Mouse (Mus musculus): ENCODE data around the gene Atxn1. TPM values are rescaled to one million over a fixed set of nuclear protein-coding genes. Genes with fewer than 3 reads are reported as not detected.

Gene Atxn1
- total and polyA plus RNA-seq, 3 experiments = 7.5 to 30.1 (median 27.3) TPM

- DNase-seq = no peak
- Histone ChIP-seq H3K27ac (no peak overlapping the region), H3K79me2 (replicated peaks; ENCODE audit: control insufficient read depth, insufficient read depth, low read length) (peaks cover 4% of the 10 kb centered on the region), H3K36me3 (ENCODE audit: control insufficient read depth, insufficient read depth, low read length) (peaks cover 3% of the 10 kb centered on the region; the same call in 1 of the 2 replicates), H3K4me3 (no peak overlapping the region), H3K4me1 (ENCODE audit: control insufficient read depth, insufficient read depth, low read length) (peaks cover 5% of the 10 kb centered on the region), H3K9ac (ENCODE audit: low read depth, low read length) (no peak overlapping the region), H3K27me3 (ENCODE audit: control insufficient read depth, insufficient read depth, low read length) (no peaks in the 10 kb centered on the region)
- 72% methylated on average over 2 of the region's 2 CpGs for WGBS
- intact Hi-C loops (cut with DNase I) = no loop called here
- TF ChIP-seq CTCF (IDR thresholded peaks at IDR 0.05) (no peak), EP300 (IDR thresholded peaks at IDR 0.05; ENCODE audit: insufficient read depth, low read depth, low read length) (no peak)
These were observed 49.8 kb downstream of the Atxn1 start for GRCm38 (mm10) chr13:45915026-45915425.

- no peak for DNase-seq
- TF ChIP-seq CTCF (IDR thresholded peaks at IDR 0.05) = no peak
- no peak for TF ChIP-seq EP300 (IDR thresholded peaks at IDR 0.05; ENCODE audit: insufficient read depth, low read depth, low read length)
- no peak overlapping the region for H3K27ac ChIP-seq
- peaks cover 4% of the 10 kb centered on the region for H3K79me2 ChIP-seq (replicated peaks; ENCODE audit: control insufficient read depth, insufficient read depth, low read length)
- intact Hi-C loops (cut with DNase I) = no loop called here
- 71% methylated on average over 3 of the region's 3 CpGs for WGBS
- no peak overlapping the region for H3K4me3 ChIP-seq
- peaks cover 3% of the 10 kb centered on the region; the same call in 1 of the 2 replicates for H3K4me1 ChIP-seq (ENCODE audit: control insufficient read depth, insufficient read depth, low read length)
- peaks cover 3% of the 10 kb centered on the region; the same call in 1 of the 2 replicates for H3K36me3 ChIP-seq (ENCODE audit: control insufficient read depth, insufficient read depth, low read length)
- H3K27me3 ChIP-seq (ENCODE audit: control insufficient read depth, insufficient read depth, low read length) = no peaks in the 10 kb centered on the region
- no peak overlapping the region for H3K9ac ChIP-seq (ENCODE audit: low read depth, low read length)
These were observed 50.7 kb downstream of the Atxn1 start for GRCm38 (mm10) chr13:45914117-45914516.

DNA sequence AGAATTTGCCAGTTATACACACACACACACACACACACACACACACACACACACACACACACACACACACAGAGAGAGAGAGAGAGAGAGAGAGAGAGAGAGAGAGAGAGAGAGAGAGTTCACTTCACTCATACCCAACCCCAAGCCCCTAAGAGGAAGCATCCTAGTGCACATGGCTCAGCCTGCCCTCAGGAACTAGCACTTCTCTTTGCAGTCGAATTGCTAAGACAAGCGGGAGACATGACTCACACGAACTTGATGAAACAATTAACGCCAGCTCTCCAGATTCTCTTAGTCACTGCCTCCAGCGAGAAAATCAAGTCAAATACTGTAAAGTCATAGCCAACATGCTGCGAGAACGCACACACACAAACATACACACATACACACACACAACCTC lies 53.0 kb downstream of the Atxn1 start:
- Histone ChIP-seq H3K9ac (ENCODE audit: low read depth, low read length) (no peak overlapping the region), H3K27ac (no peak overlapping the region), H3K4me3 (no peak overlapping the region), H3K36me3 (ENCODE audit: control insufficient read depth, insufficient read depth, low read length) (peaks cover 2% of the 10 kb centered on the region; the same call in 1 of the 2 replicates), H3K4me1 (ENCODE audit: control insufficient read depth, insufficient read depth, low read length) (peaks cover 10% of the 10 kb centered on the region), H3K79me2 (replicated peaks; ENCODE audit: control insufficient read depth, insufficient read depth, low read length) (peaks cover 4% of the 10 kb centered on the region), H3K27me3 (ENCODE audit: control insufficient read depth, insufficient read depth, low read length) (no peaks in the 10 kb centered on the region)
- no peak for DNase-seq
- intact Hi-C loops (cut with DNase I) = no loop called here
- WGBS = 72% methylated on average over 7 of the region's 7 CpGs
- no peak for TF ChIP-seq CTCF (IDR thresholded peaks at IDR 0.05)

- peaks cover 2% of the 10 kb centered on the region; the same call in 1 of the 2 replicates for H3K36me3 ChIP-seq (ENCODE audit: control insufficient read depth, insufficient read depth, low read length)
- H3K27ac ChIP-seq = no peak overlapping the region
- peaks cover 2% of the 10 kb centered on the region; the same call in 1 of the 2 replicates for H3K79me2 ChIP-seq (replicated peaks; ENCODE audit: control insufficient read depth, insufficient read depth, low read length)
- H3K4me3 ChIP-seq = no peak overlapping the region
- intact Hi-C loops (cut with DNase I) = no loop called here
- no peaks in the 10 kb centered on the region for H3K27me3 ChIP-seq (ENCODE audit: control insufficient read depth, insufficient read depth, low read length)
- DNase-seq = no peak
- H3K9ac ChIP-seq (ENCODE audit: low read depth, low read length) = no peak overlapping the region
- H3K4me1 ChIP-seq (ENCODE audit: control insufficient read depth, insufficient read depth, low read length) = peaks cover 11% of the 10 kb centered on the region
- no peak for TF ChIP-seq CTCF (IDR thresholded peaks at IDR 0.05)
- TF ChIP-seq EP300 (IDR thresholded peaks at IDR 0.05; ENCODE audit: insufficient read depth, low read depth, low read length) = no peak
- no peak for TF ChIP-seq POLR2A (IDR thresholded peaks at IDR 0.05; ENCODE audit: insufficient read depth, low read depth, low read length)
- WGBS = 71% methylated on average over 5 of the region's 5 CpGs
These were observed 53.7 kb downstream of the Atxn1 start for GRCm38 (mm10) chr13:45911069-45911468.

GRCm38 (mm10) chr13:45910348-45910747 lies 54.5 kb downstream of the Atxn1 start:
- intact Hi-C loops (cut with DNase I) = no loop called here
- Histone ChIP-seq H3K27me3 (ENCODE audit: control insufficient read depth, insufficient read depth, low read length) (no peaks in the 10 kb centered on the region), H3K4me3 (no peak overlapping the region), H3K36me3 (ENCODE audit: control insufficient read depth, insufficient read depth, low read length) (peaks cover 2% of the 10 kb centered on the region; the same call in 1 of the 2 replicates), H3K27ac (no peak overlapping the region), H3K4me1 (ENCODE audit: control insufficient read depth, insufficient read depth, low read length) (peaks cover 10% of the 10 kb centered on the region), H3K9ac (ENCODE audit: low read depth, low read length) (no peak overlapping the region), H3K79me2 (replicated peaks; ENCODE audit: control insufficient read depth, insufficient read depth, low read length) (peaks cover 2% of the 10 kb centered on the region; the same call in 1 of the 2 replicates)
- TF ChIP-seq POLR2A (IDR thresholded peaks at IDR 0.05; ENCODE audit: insufficient read depth, low read depth, low read length) (no peak), EP300 (IDR thresholded peaks at IDR 0.05; ENCODE audit: insufficient read depth, low read depth, low read length) (no peak), CTCF (IDR thresholded peaks at IDR 0.05) (no peak)
- no peak for DNase-seq
- WGBS = 95% methylated on average over 7 of the region's 7 CpGs

GRCm38 (mm10) chr13:45907181-45907691 lies 57.6 kb downstream of the Atxn1 start:
- H3K36me3 ChIP-seq (ENCODE audit: control insufficient read depth, insufficient read depth, low read length) = peaks cover 2% of the 10 kb centered on the region
- no peaks in the 10 kb centered on the region for H3K27me3 ChIP-seq (ENCODE audit: control insufficient read depth, insufficient read depth, low read length)
- no peak overlapping the region for H3K27ac ChIP-seq
- H3K79me2 ChIP-seq (replicated peaks; ENCODE audit: control insufficient read depth, insufficient read depth, low read length) = no peaks in the 10 kb centered on the region
- 52% methylated on average over 6 of the region's 6 CpGs for WGBS
- H3K9ac ChIP-seq (ENCODE audit: low read depth, low read length) = no peak overlapping the region
- TF ChIP-seq POLR2A (IDR thresholded peaks at IDR 0.05; ENCODE audit: insufficient read depth, low read depth, low read length) = no peak
- TF ChIP-seq EP300 (IDR thresholded peaks at IDR 0.05; ENCODE audit: insufficient read depth, low read depth, low read length) = no peak
- TF ChIP-seq CTCF (IDR thresholded peaks at IDR 0.05) = no peak
- intact Hi-C loops (cut with DNase I) = no loop called here
- no peak overlapping the region for H3K4me3 ChIP-seq
- DNase-seq = peak in 1 of 2 experiments; percentile 25
- H3K4me1 ChIP-seq (ENCODE audit: control insufficient read depth, insufficient read depth, low read length) = peaks cover 10% of the 10 kb centered on the region

All from heart, adult 2 months (tissue).